Mouse (Mus musculus): ENCODE results near the gene Edil3. TPM values are rescaled to one million over a fixed set of nuclear protein-coding genes. Genes with fewer than 3 reads are reported as not detected.

The Edil3 gene
- 29.5 and 34.3 TPM in 2 replicates for polyA plus RNA-seq (2012; rRNA removed)

DNA sequence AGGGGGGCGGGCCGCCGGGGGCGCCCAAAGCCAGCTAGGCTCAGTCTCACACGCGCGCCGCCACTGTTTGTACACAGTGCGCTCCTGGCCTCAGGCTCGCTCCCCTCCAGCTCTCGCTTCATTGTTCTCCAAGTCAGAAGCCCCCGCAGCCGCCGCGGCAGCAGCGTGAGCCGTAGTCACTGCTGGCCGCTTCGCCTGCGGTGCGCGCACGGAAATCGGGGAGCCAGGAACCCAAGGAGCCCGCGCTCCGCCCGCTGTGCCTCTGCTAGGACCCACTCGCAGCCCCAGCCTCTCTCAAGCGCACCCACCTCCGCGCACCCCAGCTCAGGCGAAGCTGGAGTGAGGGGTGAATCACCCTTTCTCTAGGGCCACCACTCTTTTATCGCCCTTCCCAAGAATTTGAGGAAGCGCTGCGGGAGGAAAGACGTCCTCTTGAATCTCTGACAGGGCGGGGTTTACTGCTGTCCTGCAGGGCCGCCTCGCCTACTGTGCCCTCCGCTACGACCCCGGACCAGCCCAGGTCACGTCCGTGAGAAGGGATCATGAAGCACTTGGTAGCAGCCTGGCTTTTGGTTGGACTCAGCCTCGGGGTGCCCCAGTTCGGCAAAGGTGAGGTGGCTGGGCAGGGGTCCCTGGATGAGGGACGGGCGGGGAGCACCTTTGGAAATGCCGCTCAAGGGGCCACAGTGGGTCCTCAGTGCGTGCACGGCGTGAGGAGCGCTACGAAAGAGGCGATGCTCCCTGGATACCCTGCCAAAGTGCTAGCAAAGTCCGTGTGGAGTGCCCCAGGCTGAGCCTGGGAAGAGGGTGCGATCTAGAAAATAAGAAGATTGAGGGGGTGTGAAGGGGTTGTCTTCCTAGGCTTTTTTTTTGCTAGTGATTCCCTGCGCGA, at the start of gene Edil3:
TSS of gene Edil3 (plus strand) at position 33 of the 892 bp plus-strand sequence.

